ENCODE assay signal across 8 mouse cellular contexts in genomic region chr8:110808495-110809472, GRCm38 (mm10). TPM values are rescaled to one million over a fixed set of nuclear protein-coding genes. Genes with fewer than 3 reads are reported as not detected.
DNase-seq lines count a peak whose midpoint lies in the region; ATAC-seq and TF ChIP-seq lines count a peak whose summit lies in the region.
"Had no signal": no experiment of that assay in that cellular context is flagged by ENCODE, and none has a peak within 500 bp of the region (broad histone marks: within the 10 kb centered on the region; RNA-seq: fewer than 3 reads in every experiment).

No protein-coding gene starts in this region.

- H3K36me3 ChIP-seq in lung, embryonic 14.5 days (ENCODE audit: insufficient read depth): peaks cover 51% of the 10 kb centered on the region

- H3K9me3 ChIP-seq in lung, embryonic 14.5 days (ENCODE audit: low read depth, low read length): no peaks in the 10 kb centered on the region

- no peak overlapping the region for H3K4me3 ChIP-seq in lung, embryonic 14.5 days (ENCODE audit: low read depth, low read length)
- no peak overlapping the region for H3K4me3 ChIP-seq in lung, adult 2 months (replicated peaks; ENCODE audit: extremely low read depth, low read depth, low read length)
- no peak overlapping the region for H3K4me3 ChIP-seq in brown adipose tissue, adult 24 weeks (ENCODE audit: insufficient read depth, low read depth, low read length)

- H3K4me2 ChIP-seq in lung, embryonic 14.5 days: no peak overlapping the region

- DNase-seq in lung, embryonic 14.5 days: peak; percentile 85
- DNase-seq in lung, adult 2 months: no peak
- peak; percentile 38 for DNase-seq in heart, adult 8-10 months (ENCODE audit: low spot score)
- peak; percentile 50 to 54 for DNase-seq in kidney, postnatal 36 days
- peak; percentile 56 for DNase-seq in testis, postnatal 10 days (ENCODE audit: low spot score)
- no peak for DNase-seq in cerebellum, postnatal 25 days

- no peaks in the 10 kb centered on the region for H3K27me3 ChIP-seq in lung, embryonic 14.5 days (ENCODE audit: insufficient read depth, low read length)

- peak overlapping the region; percentile 39; the same call in 1 of the 2 replicates for H3K27ac ChIP-seq in lung, embryonic 14.5 days (ENCODE audit: low read depth)
- H3K27ac ChIP-seq in brown adipose tissue, adult 24 weeks (replicated peaks; ENCODE audit: low read depth, low read length): peak overlapping the region; percentile 51

- no peak overlapping the region for H3K9ac ChIP-seq in lung, embryonic 14.5 days

- ATAC-seq in lung, embryonic 14.5 days (ENCODE audit: insufficient read depth): peak; percentile 74

- TF ChIP-seq CTCF in lung, embryonic 14.5 days (IDR thresholded peaks at IDR 0.05; ENCODE audit: low read depth): no peak
- TF ChIP-seq CTCF in lung, adult 2 months (IDR thresholded peaks at IDR 0.05; ENCODE audit: insufficient read depth, low read length): no peak

- 45% methylated on average over 13 of the region's 13 CpGs for WGBS in lung, embryonic 14.5 days
- 41% methylated on average over 13 of the region's 13 CpGs for WGBS in lung, adult 2 months

- no peak for TF ChIP-seq POLR2A in lung, adult 2 months (IDR thresholded peaks at IDR 0.05; ENCODE audit: borderline replicate concordance, extremely low read depth, low read depth, low read length)

- H3K4me1 ChIP-seq in lung, embryonic 14.5 days (ENCODE audit: insufficient read depth): 0 out of 2 replicates have a peak, but pooled peaks cover 3% of the 10 kb centered on the region
- H3K4me1 ChIP-seq in lung, adult 2 months (ENCODE audit: control insufficient read depth, insufficient read depth, low read length): peaks cover 10% of the 10 kb centered on the region
- peaks cover 20% of the 10 kb centered on the region for H3K4me1 ChIP-seq in brown adipose tissue, adult 24 weeks (ENCODE audit: control insufficient read depth, insufficient read depth, insufficient read length, low read length)

RNA-seq across cellular contexts. Expression of gene Il34, which starts 3.1 kb away (rescaled TPM):
- polyA plus RNA-seq in lung, embryonic 14.5 days (2014; fragmentation: Nextera tagmentation; extraction: Ambion mirVana): 1.6 and 2.4 TPM in 2 replicates
- 35.4 and 40.4 TPM in 2 replicates for polyA plus RNA-seq in lung, adult 2 months (2012; rRNA removed)
- polyA plus RNA-seq in brown adipose tissue, adult 24 weeks (2012; ENCODE audit: insufficient read depth, insufficient read length, missing spikeins): 3.6 and 6.1 TPM in 2 replicates
- total RNA-seq in heart, adult 8-10 months (2022): 1 to 10 TPM; 4.3 to 8.3 (median 5.9) TPM
- total RNA-seq: common myeloid progenitor, adult 5-6 weeks had no signal

RNA-seq across cellular contexts. Expression of gene Cog4, which starts 37.6 kb away (rescaled TPM):
- 70.9 and 71.0 TPM in 2 replicates for polyA plus RNA-seq in lung, embryonic 14.5 days (2014; fragmentation: Nextera tagmentation; extraction: Ambion mirVana)
- polyA plus RNA-seq in lung, adult 2 months (2012; rRNA removed): 19.2 and 26.8 TPM in 2 replicates
- 52.6 and 53.8 TPM in 2 replicates for polyA plus RNA-seq in brown adipose tissue, adult 24 weeks (2012; ENCODE audit: insufficient read depth, insufficient read length, missing spikeins)
- 10 to 100 TPM; 63.3 to 69.4 (median 65.2) TPM for total RNA-seq in heart, adult 8-10 months (2022)

RNA-seq across cellular contexts. Expression of gene Sf3b3, which starts 37.8 kb away (rescaled TPM):
- polyA plus RNA-seq in lung, embryonic 14.5 days (2014; fragmentation: Nextera tagmentation; extraction: Ambion mirVana): 168 and 174 TPM in 2 replicates
- 22.3 and 33.3 TPM in 2 replicates for polyA plus RNA-seq in lung, adult 2 months (2012; rRNA removed)
- 8.6 and 13.7 TPM in 2 replicates for polyA plus RNA-seq in brown adipose tissue, adult 24 weeks (2012; ENCODE audit: insufficient read depth, insufficient read length, missing spikeins)
- total RNA-seq in heart, adult 8-10 months (2022): 10 to 100 TPM; 33.5 to 38.7 (median 36.1) TPM

Comparison
In these comparisons a context has a peak if more than half of its experiments do, and no peak if none do; other contexts are left out.
1. DNase-seq: peak in lung, embryonic 14.5 days (single experiment), heart, adult 8-10 months (single experiment), kidney, postnatal 36 days (2 of 2) and testis, postnatal 10 days (single experiment); none in lung, adult 2 months (single experiment) and cerebellum, postnatal 25 days (0 of 2).